ENCODE assay signal across 1 mouse cellular context in the genomic region with DNA sequence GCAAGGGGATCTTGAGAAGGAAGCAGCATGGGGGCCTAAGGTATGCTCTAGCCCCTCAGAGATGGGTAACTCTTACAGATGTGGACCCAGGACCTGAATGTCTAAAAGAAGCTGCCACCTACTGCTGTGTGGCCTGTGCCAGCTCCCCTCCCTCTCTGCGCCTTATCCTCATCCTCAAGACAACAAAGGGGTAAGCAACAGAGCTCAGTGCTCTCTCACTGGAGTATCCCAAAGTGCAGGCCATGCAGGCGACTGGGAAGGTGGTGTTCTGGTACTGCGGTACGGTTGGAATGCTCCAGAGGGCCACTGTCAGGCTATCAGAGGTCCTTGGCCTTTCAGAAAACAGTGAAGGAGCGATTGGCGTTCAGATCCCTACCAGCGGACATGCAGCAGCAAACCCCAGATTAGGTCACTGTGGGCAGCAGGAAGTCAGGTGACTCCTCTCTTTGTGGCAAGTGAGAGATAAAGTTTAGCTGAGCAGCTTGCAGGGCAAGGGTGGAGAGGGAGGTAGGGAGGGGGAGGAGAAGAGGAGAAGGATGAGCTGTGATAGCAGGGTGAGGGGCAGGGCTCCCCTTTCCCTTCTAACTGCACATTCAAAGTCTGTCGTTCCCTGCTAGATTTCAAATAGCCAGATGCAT.
A peak's percentile ranks its signal among the peaks of the same experiment; 100 is the strongest.
TF ChIP-seq lines count a peak whose summit lies in the region.

No protein-coding gene starts in this region.

TF ChIP-seq in MEL, 35 proteins besides CTCF, POLR2A, EP300 and RAD21 (continued from another document):
- TF ChIP-seq MAX (IDR thresholded peaks at IDR 0.05; ENCODE audit: low read length), result no peak
- TF ChIP-seq CHD2 (IDR thresholded peaks at IDR 0.05; ENCODE audit: low read length), result no peak
- no peak for TF ChIP-seq MXI1 (IDR thresholded peaks at IDR 0.05; ENCODE audit: low read depth, low read length)
- no peak for TF ChIP-seq ZMIZ1 (IDR thresholded peaks at IDR 0.05; ENCODE audit: low read depth, low read length)
- no peak for TF ChIP-seq ZKSCAN1 (IDR thresholded peaks at IDR 0.05; ENCODE audit: low read depth, low read length)
- no peak for TF ChIP-seq ZNF384 (IDR thresholded peaks at IDR 0.05; ENCODE audit: low read depth, low read length)
- TF ChIP-seq NELFE (IDR thresholded peaks at IDR 0.05; ENCODE audit: low read depth, low read length), result no peak
- TF ChIP-seq TCF12 (IDR thresholded peaks at IDR 0.05; ENCODE audit: low read depth, low read length), result peak; percentile 78
- no peak for TF ChIP-seq POLR2AphosphoS5 (IDR thresholded peaks at IDR 0.05; ENCODE audit: borderline replicate concordance, low read depth, low read length)
- peak; percentile 47 for TF ChIP-seq TAL1 (IDR thresholded peaks at IDR 0.05; ENCODE audit: low read length)
- 0 out of 2 replicates have a peak, but pooled peaks have one; percentile 30 for TF ChIP-seq SIN3A (IDR thresholded peaks at IDR 0.05; ENCODE audit: low read length)
- TF ChIP-seq USF2 (IDR thresholded peaks at IDR 0.05; ENCODE audit: borderline replicate concordance in 1 of 2, insufficient read depth in 1 of 2, low read depth in 1 of 2, low read length in 2 of 2), result 0 out of 4 replicates have a peak, but pooled peaks of 1 of the 2 experiments have one; percentile 36
- TF ChIP-seq CHD1 (IDR thresholded peaks at IDR 0.05; ENCODE audit: low read depth, low read length), result no peak
- no peak for TF ChIP-seq TBP (IDR thresholded peaks at IDR 0.05; ENCODE audit: low read depth, low read length)
- TF ChIP-seq E2F4 (IDR thresholded peaks at IDR 0.05; ENCODE audit: borderline replicate concordance, low read depth, low read length), result no peak
- peak; percentile 43; the same call in 1 of the 2 replicates for TF ChIP-seq MAZ (IDR thresholded peaks at IDR 0.05; ENCODE audit: low read depth, low read length)
- peak; percentile 96 for TF ChIP-seq BHLHE40 (IDR thresholded peaks at IDR 0.05; ENCODE audit: borderline replicate concordance, low read depth, low read length)
- TF ChIP-seq JUND (IDR thresholded peaks at IDR 0.05; ENCODE audit: low read depth, low read length), result no peak
- TF ChIP-seq SMC3 (IDR thresholded peaks at IDR 0.05; ENCODE audit: low read depth, low read length), result no peak
- no peak for TF ChIP-seq ZC3H11A (IDR thresholded peaks at IDR 0.05; ENCODE audit: low read depth, low read length)
- TF ChIP-seq GATA1 (IDR thresholded peaks at IDR 0.05; ENCODE audit: low read depth, low read length), result peak; percentile 70
